Mouse (Mus musculus) cerebellum, postnatal 10 days (tissue): Measurements from ENCODE around the gene Srcin1.

ENCODE experiments used
- DNase-seq, 2 experiments: peaks; one replicate each; pipeline ENCODE4 v3.0.0; 2021; ENCODE audit warnings: mixed read lengths in 2 of 2

The Srcin1 gene

GRCm38 (mm10) chr11:97531381-97532260 lies 44.4 kb downstream of the Srcin1 start:
- DNase-seq: peak; percentile 98

GRCm38 (mm10) chr11:97530961-97531360 lies 45.0 kb downstream of the Srcin1 start:
- peak; percentile 73 to 75 for DNase-seq

- no peak for DNase-seq
Observed at GRCm38 (mm10) chr11:97530069-97530468, 45.9 kb downstream of the Srcin1 start.

- DNase-seq: no peak
Observed at GRCm38 (mm10) chr11:97528282-97528808, 47.6 kb downstream of the Srcin1 start.

GRCm38 (mm10) chr11:97525313-97525712 lies 50.7 kb downstream of the Srcin1 start:
- DNase-seq: no peak

GRCm38 (mm10) chr11:97524306-97524705 lies 51.7 kb downstream of the Srcin1 start:
- no peak for DNase-seq

- DNase-seq: peak; percentile 77 to 81
Observed at GRCm38 (mm10) chr11:97523827-97524261, 52.1 kb downstream of the Srcin1 start.

- no peak for DNase-seq
Observed at GRCm38 (mm10) chr11:97523107-97523506, 52.9 kb downstream of the Srcin1 start.

GRCm38 (mm10) chr11:97521741-97522474 lies 54.1 kb downstream of the Srcin1 start:
- peak in 1 of 2 experiments; percentile 66 for DNase-seq

GRCm38 (mm10) chr11:97520541-97520940 lies 55.4 kb downstream of the Srcin1 start:
- no peak for DNase-seq

- DNase-seq: no peak
Observed at GRCm38 (mm10) chr11:97513066-97513465, 62.9 kb downstream of the Srcin1 start.

GRCm38 (mm10) chr11:97512511-97512910 lies 63.5 kb downstream of the Srcin1 start:
- DNase-seq: no peak

GRCm38 (mm10) chr11:97511661-97512369 lies 64.2 kb downstream of the Srcin1 start:
- DNase-seq: peak; percentile 69 to 78

GRCm38 (mm10) chr11:97510966-97511660 lies 64.9 kb downstream of the Srcin1 start:
- DNase-seq: peak; percentile 90 to 94

GRCm38 (mm10) chr11:97509715-97510485 lies 66.1 kb downstream of the Srcin1 start:
- no peak for DNase-seq

- DNase-seq: peak in 1 of 2 experiments; percentile 5
Observed at GRCm38 (mm10) chr11:97509058-97509457, 66.9 kb downstream of the Srcin1 start.

GRCm38 (mm10) chr11:97508198-97508597 lies 67.8 kb downstream of the Srcin1 start:
- DNase-seq: peak in 1 of 2 experiments; percentile 26

GRCm38 (mm10) chr11:97506331-97506730 lies 69.7 kb downstream of the Srcin1 start:
- peak; percentile 85 to 86 for DNase-seq

- DNase-seq: peak in 1 of 2 experiments; percentile 9
Observed at GRCm38 (mm10) chr11:97505784-97506183, 70.2 kb downstream of the Srcin1 start.

GRCm38 (mm10) chr11:97502846-97503245 lies 73.1 kb downstream of the Srcin1 start:
- no peak for DNase-seq

- peak in 1 of 2 experiments; percentile 3 for DNase-seq
Observed at GRCm38 (mm10) chr11:97502383-97502782, 73.6 kb downstream of the Srcin1 start.
